Mouse (Mus musculus): Measurements from ENCODE around the gene Mrpl20. TPM values are rescaled to one million over a fixed set of nuclear protein-coding genes. Genes with fewer than 3 reads are reported as not detected.

The Mrpl20 gene
- polyA plus RNA-seq, 1 experiment from 2014 or later, result 141 TPM

DNA sequence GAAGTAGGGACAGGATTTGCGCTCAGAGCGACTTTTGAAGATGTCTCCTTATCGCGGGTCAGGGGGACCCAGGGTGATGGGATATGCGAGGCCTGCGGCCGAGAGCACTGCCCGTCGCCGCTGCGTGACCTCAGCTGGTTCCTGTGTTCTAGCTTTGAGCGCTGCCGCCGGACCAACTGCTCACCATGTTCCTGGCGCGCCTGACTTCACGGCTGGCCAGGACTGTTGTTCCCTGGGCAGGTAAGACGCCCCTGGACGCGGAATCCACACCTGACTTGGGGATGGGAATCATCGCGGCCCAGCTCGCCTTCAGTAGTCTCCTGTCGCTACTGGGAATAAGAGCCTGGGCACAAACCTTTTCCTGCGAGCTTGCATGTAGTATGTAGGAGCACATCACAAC, 29.2 kb downstream of the Mrpl20 start:
- peak; percentile 19 for ATAC-seq (ENCODE audit: insufficient read depth)
- H3K4me3 ChIP-seq (replicated peaks), result peak overlapping the region; percentile 93
- WGBS (ENCODE audit: insufficient replicate concordance), result under 1% methylated on average over 25 of the region's 25 CpGs

DNA sequence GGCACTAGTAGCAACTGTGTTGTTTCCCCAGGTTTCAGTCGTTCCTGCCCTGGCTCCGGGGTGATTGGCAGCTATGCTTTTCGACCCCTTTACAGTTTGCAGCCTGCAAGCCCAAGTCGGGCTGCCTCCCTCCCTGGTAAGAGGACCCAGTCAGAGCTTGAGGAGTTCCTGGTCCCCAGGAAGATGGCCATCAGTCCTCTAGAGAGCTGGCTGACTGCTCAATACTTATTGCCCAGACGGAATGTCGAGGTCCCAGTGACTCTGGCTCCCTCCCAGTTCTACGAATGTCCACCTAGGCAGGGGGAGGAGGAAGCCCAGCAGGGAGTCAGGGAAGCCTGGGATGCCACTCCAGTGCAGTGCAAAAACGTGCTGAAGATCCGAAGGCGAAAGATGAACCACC, 29.6 kb downstream of the Mrpl20 start:
- ATAC-seq (ENCODE audit: insufficient read depth), result no peak
- H3K27ac ChIP-seq (replicated peaks), result peak overlapping the region; percentile 93
- WGBS (ENCODE audit: insufficient replicate concordance), result 44% methylated on average over 10 of the region's 10 CpGs
- H3K9ac ChIP-seq, result peak overlapping the region; percentile 89
- peaks cover 24% of the 10 kb centered on the region for H3K36me3 ChIP-seq (replicated peaks)
- H3K9me3 ChIP-seq (replicated peaks), result no peaks in the 10 kb centered on the region
- H3K4me1 ChIP-seq (replicated peaks), result peaks cover 34% of the 10 kb centered on the region
- peak overlapping the region; percentile 93 for H3K4me3 ChIP-seq (replicated peaks)
- peak overlapping the region; percentile 90 for H3K4me2 ChIP-seq
- H3K27me3 ChIP-seq, result no peaks in the 10 kb centered on the region

More for the DNA sequence above, 29.2 kb downstream of the Mrpl20 start:
- Histone ChIP-seq H3K27me3 (no peaks in the 10 kb centered on the region), H3K27ac (replicated peaks) (peak overlapping the region; percentile 93), H3K9ac (peak overlapping the region; percentile 89), H3K4me1 (replicated peaks) (peaks cover 33% of the 10 kb centered on the region), H3K36me3 (replicated peaks) (peaks cover 29% of the 10 kb centered on the region), H3K9me3 (replicated peaks) (no peaks in the 10 kb centered on the region), H3K4me2 (peak overlapping the region; percentile 90)

- Histone ChIP-seq H3K27me3 (no peaks in the 10 kb centered on the region), H3K4me2 (peak overlapping the region; percentile 90), H3K4me3 (replicated peaks) (0 out of 2 replicates have a peak overlapping the region, but pooled peaks have one; percentile 93), H3K27ac (replicated peaks) (no peak overlapping the region; the same call in 1 of the 2 replicates), H3K4me1 (replicated peaks) (peaks cover 40% of the 10 kb centered on the region), H3K36me3 (replicated peaks) (peaks cover 15% of the 10 kb centered on the region), H3K9ac (0 out of 2 replicates have a peak overlapping the region, but pooled peaks have one; percentile 6), H3K9me3 (replicated peaks) (no peaks in the 10 kb centered on the region)
- 68% methylated on average over 4 of the region's 4 CpGs for WGBS (ENCODE audit: insufficient replicate concordance)
- no peak for ATAC-seq (ENCODE audit: insufficient read depth)
These were observed 30.6 kb downstream of the Mrpl20 start for GRCm38 (mm10) chr4:155833234-155833633.

DNA sequence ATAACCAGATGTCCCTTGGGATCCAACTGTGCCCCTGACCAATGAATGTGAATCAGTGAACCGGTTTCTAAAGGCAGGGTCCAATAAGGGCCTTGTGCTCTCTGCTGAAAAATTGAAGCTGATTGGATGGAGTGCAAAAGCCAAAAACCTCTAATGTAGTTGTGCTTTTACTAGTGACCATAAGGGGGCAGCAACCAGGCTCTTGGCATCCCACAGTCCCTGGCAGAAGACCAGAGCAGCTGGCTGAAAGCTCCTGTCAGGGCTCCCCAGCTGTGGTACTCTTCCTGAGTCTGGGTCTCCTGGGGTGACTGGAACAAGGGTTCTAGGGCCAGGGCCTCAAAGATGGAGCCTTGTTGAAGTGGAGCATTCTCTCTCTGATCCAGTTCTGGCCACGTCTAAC, 31.2 kb downstream of the Mrpl20 start:
- H3K4me2 ChIP-seq, result no peak overlapping the region
- peaks cover 11% of the 10 kb centered on the region for H3K36me3 ChIP-seq (replicated peaks)
- H3K4me1 ChIP-seq (replicated peaks), result peaks cover 40% of the 10 kb centered on the region
- 41% methylated on average over 2 of the region's 2 CpGs for WGBS (ENCODE audit: insufficient replicate concordance)
- no peak overlapping the region for H3K27ac ChIP-seq (replicated peaks)
- H3K9me3 ChIP-seq (replicated peaks), result no peaks in the 10 kb centered on the region
- ATAC-seq (ENCODE audit: insufficient read depth), result no peak
- 0 out of 2 replicates have a peak overlapping the region, but pooled peaks have one; percentile 6 for H3K9ac ChIP-seq
- H3K27me3 ChIP-seq, result no peaks in the 10 kb centered on the region
- H3K4me3 ChIP-seq (replicated peaks), result no peak overlapping the region; the same call in 1 of the 2 replicates

GRCm38 (mm10) chr4:155837404-155838010, 34.8 kb downstream of the Mrpl20 start:
- no peak overlapping the region for H3K4me3 ChIP-seq (replicated peaks)
- no peak for ATAC-seq (ENCODE audit: insufficient read depth)
- H3K9ac ChIP-seq, result no peak overlapping the region
- no peak overlapping the region for H3K4me2 ChIP-seq
- peaks cover 31% of the 10 kb centered on the region for H3K27me3 ChIP-seq
- H3K4me1 ChIP-seq (replicated peaks), result peaks cover 52% of the 10 kb centered on the region
- H3K27ac ChIP-seq (replicated peaks), result 0 out of 2 replicates have a peak overlapping the region, but pooled peaks have one; percentile 14
- H3K9me3 ChIP-seq (replicated peaks), result no peaks in the 10 kb centered on the region
- 26% methylated on average over 11 of the region's 11 CpGs for WGBS (ENCODE audit: insufficient replicate concordance)
- H3K36me3 ChIP-seq (replicated peaks), result peaks cover 9% of the 10 kb centered on the region

DNA sequence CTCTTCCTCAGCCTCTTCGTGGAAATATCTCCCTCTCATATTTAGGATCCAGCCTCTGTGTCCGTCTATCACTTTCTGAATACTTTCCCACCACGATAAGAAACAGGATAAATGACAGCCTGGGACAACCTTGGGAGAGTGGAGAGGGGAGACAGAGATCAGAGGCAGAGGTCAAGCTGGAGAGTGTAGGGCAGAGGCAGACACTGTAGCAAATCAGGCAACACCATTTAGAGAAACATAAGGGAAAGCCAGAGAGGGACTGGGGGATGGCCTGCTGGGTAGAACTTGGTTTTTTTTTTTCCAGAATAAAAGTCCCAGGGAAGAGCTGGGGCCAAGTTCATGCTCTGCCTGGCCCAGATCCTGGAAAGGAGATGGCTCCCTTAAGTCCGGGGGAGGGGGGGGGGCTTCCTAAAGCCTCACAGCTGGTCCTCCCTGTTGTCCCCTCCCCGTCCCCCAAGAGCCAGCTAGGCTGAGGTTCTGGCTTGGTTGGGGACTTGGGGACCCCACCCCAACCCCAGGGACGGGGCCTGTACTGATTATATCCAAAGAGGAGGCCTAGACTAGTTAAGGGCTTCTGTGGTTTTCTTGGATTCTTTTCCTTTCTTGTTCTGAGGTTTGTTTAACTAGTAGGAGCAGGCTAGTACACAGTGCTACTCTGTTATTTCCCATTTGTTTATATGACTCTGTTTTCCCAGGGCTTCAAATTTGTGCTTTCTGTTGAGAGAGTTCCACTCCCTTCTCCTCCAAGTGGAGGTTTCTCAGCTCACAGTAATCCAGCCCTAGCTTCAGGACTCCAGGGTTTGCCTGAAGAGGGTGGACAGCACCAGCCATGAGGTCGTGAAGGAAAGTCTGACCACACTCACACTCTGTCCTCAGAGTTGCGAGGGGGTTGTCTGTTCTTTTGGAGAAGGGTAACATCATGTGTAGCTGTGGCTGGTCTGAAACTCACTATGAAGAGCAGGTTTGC, 35.8 kb downstream of the Mrpl20 start:
- H3K36me3 ChIP-seq (replicated peaks), result no peaks in the 10 kb centered on the region
- peaks cover 43% of the 10 kb centered on the region for H3K4me1 ChIP-seq (replicated peaks)
- no peak for ATAC-seq (ENCODE audit: insufficient read depth)
- no peaks in the 10 kb centered on the region for H3K9me3 ChIP-seq (replicated peaks)
- H3K27ac ChIP-seq (replicated peaks), result peak overlapping the region; percentile 33; the same call in 1 of the 2 replicates
- H3K27me3 ChIP-seq, result peaks cover 40% of the 10 kb centered on the region
- 47% methylated on average over 8 of the region's 8 CpGs for WGBS (ENCODE audit: insufficient replicate concordance)
- no peak overlapping the region for H3K9ac ChIP-seq
- no peak overlapping the region for H3K4me2 ChIP-seq
- no peak overlapping the region for H3K4me3 ChIP-seq (replicated peaks)

DNA sequence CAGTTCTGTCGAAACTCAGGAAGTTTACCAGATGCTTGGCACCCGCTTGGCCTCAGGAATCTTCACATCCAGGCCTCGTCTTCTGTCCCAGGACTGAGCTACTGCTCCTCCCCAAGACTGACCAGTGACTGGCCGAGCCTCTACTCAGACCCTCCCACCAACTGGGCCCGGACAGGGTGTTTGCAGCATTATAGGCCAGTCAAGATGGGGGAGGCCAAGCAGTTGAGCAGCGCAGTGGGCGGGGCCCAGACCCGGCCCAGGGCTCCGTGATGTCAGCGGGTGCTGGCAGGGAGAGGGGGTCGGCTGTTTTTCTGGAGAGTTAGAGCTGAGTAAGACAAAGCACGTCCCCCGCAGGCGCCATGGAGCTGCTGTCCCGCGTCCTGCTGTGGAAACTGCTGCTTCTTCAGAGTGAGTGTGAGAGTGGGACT, 36.8 kb downstream of the Mrpl20 start, which contains the start of gene Mxra8:
TSS of gene Mxra8 (plus strand) at position 198 of the 428 bp plus-strand sequence.
- 28% methylated on average over 16 of the region's 16 CpGs for WGBS (ENCODE audit: insufficient replicate concordance)
- H3K4me3 ChIP-seq (replicated peaks), result peak within 1 kb of the TSS; percentile 60
- no peaks in the 10 kb centered on the region for H3K9me3 ChIP-seq (replicated peaks)
- H3K4me2 ChIP-seq, result peak within 1 kb of the TSS; percentile 87
- H3K36me3 ChIP-seq (replicated peaks), result no peaks in the 10 kb centered on the region
- H3K27ac ChIP-seq (replicated peaks), result peak within 1 kb of the TSS; percentile 33
- H3K9ac ChIP-seq, result 0 out of 2 replicates have a peak within 1 kb of the TSS, but pooled peaks have one; percentile 57
- peaks cover 40% of the 10 kb centered on the region for H3K27me3 ChIP-seq
- peak; percentile 32 for ATAC-seq (ENCODE audit: insufficient read depth)
- H3K4me1 ChIP-seq (replicated peaks), result peaks cover 34% of the 10 kb centered on the region

- ATAC-seq (ENCODE audit: insufficient read depth), result no peak
- H3K9ac ChIP-seq, result peak overlapping the region; percentile 57
- H3K4me3 ChIP-seq (replicated peaks), result peak overlapping the region; percentile 60
- no peaks in the 10 kb centered on the region for H3K36me3 ChIP-seq (replicated peaks)
- H3K27ac ChIP-seq (replicated peaks), result no peak overlapping the region; the same call in 1 of the 2 replicates
- peaks cover 34% of the 10 kb centered on the region for H3K4me1 ChIP-seq (replicated peaks)
- H3K27me3 ChIP-seq, result peaks cover 40% of the 10 kb centered on the region
- 26% methylated on average over 8 of the region's 8 CpGs for WGBS (ENCODE audit: insufficient replicate concordance)
- no peaks in the 10 kb centered on the region for H3K9me3 ChIP-seq (replicated peaks)
- H3K4me2 ChIP-seq, result peak overlapping the region; percentile 87
These were observed 37.7 kb downstream of the Mrpl20 start for GRCm38 (mm10) chr4:155840076-155841002.

DNA sequence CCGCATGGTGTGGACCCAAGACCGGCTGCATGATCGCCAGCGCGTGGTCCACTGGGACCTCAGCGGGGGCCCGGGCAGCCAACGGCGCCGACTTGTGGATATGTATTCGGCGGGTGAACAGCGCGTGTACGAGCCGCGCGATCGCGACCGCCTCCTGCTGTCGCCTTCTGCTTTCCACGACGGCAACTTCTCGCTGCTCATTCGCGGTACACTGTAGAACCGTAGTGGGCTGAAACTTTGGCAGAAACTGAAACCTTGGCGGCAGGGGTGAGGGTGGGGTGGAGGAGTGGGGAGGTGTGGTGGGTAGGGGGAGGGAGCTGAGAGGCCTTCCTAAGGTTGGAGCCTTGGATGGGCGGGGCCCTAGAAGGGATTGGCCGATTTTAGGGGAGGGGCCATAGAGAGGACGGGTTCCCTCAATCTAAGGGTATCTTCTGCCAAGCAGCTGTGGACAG, 38.4 kb downstream of the Mrpl20 start:
- peak; percentile 68 for ATAC-seq (ENCODE audit: insufficient read depth)
- Histone ChIP-seq H3K9me3 (replicated peaks) (no peaks in the 10 kb centered on the region), H3K27me3 (peaks cover 40% of the 10 kb centered on the region), H3K9ac (peak overlapping the region; percentile 57), H3K27ac (replicated peaks) (no peak overlapping the region), H3K4me2 (peak overlapping the region; percentile 87), H3K4me1 (replicated peaks) (peaks cover 37% of the 10 kb centered on the region), H3K4me3 (replicated peaks) (peak overlapping the region; percentile 60), H3K36me3 (replicated peaks) (no peaks in the 10 kb centered on the region)
- WGBS (ENCODE audit: insufficient replicate concordance), result under 1% methylated on average over 32 of the region's 32 CpGs

GRCm38 (mm10) chr4:155841651-155842270, 39.1 kb downstream of the Mrpl20 start:
- H3K4me2 ChIP-seq, result peak overlapping the region; percentile 87
- no peak overlapping the region for H3K27ac ChIP-seq (replicated peaks)
- 47% methylated on average over 38 of the region's 38 CpGs for WGBS (ENCODE audit: insufficient replicate concordance)
- ATAC-seq (ENCODE audit: insufficient read depth), result no peak; the same call in 1 of the 2 replicates
- H3K36me3 ChIP-seq (replicated peaks), result no peaks in the 10 kb centered on the region
- no peaks in the 10 kb centered on the region for H3K9me3 ChIP-seq (replicated peaks)
- peaks cover 42% of the 10 kb centered on the region for H3K4me1 ChIP-seq (replicated peaks)
- H3K27me3 ChIP-seq, result peaks cover 43% of the 10 kb centered on the region
- H3K4me3 ChIP-seq (replicated peaks), result peak overlapping the region; percentile 60
- peak overlapping the region; percentile 57; the same call in 1 of the 2 replicates for H3K9ac ChIP-seq
